ENCODE assay signal across 28 mouse cellular contexts in genomic region chr15:100202431-100203015, GRCm38 (mm10). TPM values are rescaled to one million over a fixed set of nuclear protein-coding genes. Genes with fewer than 3 reads are reported as not detected.
A peak's percentile ranks its signal among the peaks of the same experiment; 100 is the strongest.
DNase-seq lines count a peak whose midpoint lies in the region; ATAC-seq and TF ChIP-seq lines count a peak whose summit lies in the region.
"Had no signal": no experiment of that assay in that cellular context is flagged by ENCODE, and none has a peak within 500 bp of the region (broad histone marks: within the 10 kb centered on the region; RNA-seq: fewer than 3 reads in every experiment).

No protein-coding gene starts in this region.

- H3K4me3 ChIP-seq in heart, adult 2 months: no peak overlapping the region
- H3K4me3 ChIP-seq in heart, embryonic 15.5 days: peak overlapping the region; percentile 3; the same call in 1 of the 2 replicates
- H3K4me3 ChIP-seq: embryonic facial prominence, embryonic 13.5 days; erythroblast, embryonic 14.5 days; hindbrain, embryonic 10.5 days; intestine, embryonic 15.5 days had no signal

- no peaks in the 10 kb centered on the region for H3K27me3 ChIP-seq in heart, adult 2 months (ENCODE audit: control insufficient read depth, insufficient read depth, low read length)
- H3K27me3 ChIP-seq in heart, embryonic 15.5 days: no peaks in the 10 kb centered on the region
- H3K27me3 ChIP-seq: CH12.LX; embryonic facial prominence, embryonic 13.5 days; intestine, embryonic 15.5 days; Patski had no signal

- TF ChIP-seq EP300 in heart, adult 2 months (IDR thresholded peaks at IDR 0.05; ENCODE audit: insufficient read depth, low read depth, low read length): no peak

- TF ChIP-seq CTCF in heart, adult 2 months (IDR thresholded peaks at IDR 0.05): no peak

- ATAC-seq in heart, embryonic 15.5 days (replicated peaks; ENCODE audit: insufficient number of reproducible peaks, insufficient read depth, low FRiP score, low read depth): no peak
- ATAC-seq: forebrain, embryonic 14.5 days; hindbrain, embryonic 16.5 days; intestine, embryonic 15.5 days; Patski had no signal

- H3K36me3 ChIP-seq in heart, adult 2 months (ENCODE audit: control insufficient read depth, insufficient read depth, low read length): peaks cover 6% of the 10 kb centered on the region; the same call in 1 of the 2 replicates
- H3K36me3 ChIP-seq in heart, embryonic 15.5 days: peaks cover 44% of the 10 kb centered on the region

- H3K4me1 ChIP-seq in heart, adult 2 months (ENCODE audit: control insufficient read depth, insufficient read depth, low read length): peaks cover 10% of the 10 kb centered on the region
- peaks cover 49% of the 10 kb centered on the region for H3K4me1 ChIP-seq in heart, embryonic 15.5 days (replicated peaks)
- H3K4me1 ChIP-seq: embryonic facial prominence, embryonic 13.5 days; hindbrain, embryonic 10.5 days; intestine, embryonic 15.5 days had no signal

- WGBS in heart, adult 2 months: 57% methylated on average over 4 of the region's 4 CpGs
- 39% methylated on average over 4 of the region's 4 CpGs for WGBS in heart, embryonic 15.5 days

- no peaks in the 10 kb centered on the region for H3K9me3 ChIP-seq in heart, embryonic 15.5 days (replicated peaks)
- H3K9me3 ChIP-seq: embryonic facial prominence, embryonic 13.5 days; G1E; hindbrain, embryonic 10.5 days; intestine, embryonic 15.5 days had no signal

- no peak for TF ChIP-seq POLR2A in heart, adult 2 months (IDR thresholded peaks at IDR 0.05; ENCODE audit: insufficient read depth, low read depth, low read length)

- no peak for DNase-seq in heart, adult 2 months
- no peak for DNase-seq in heart, adult 11 months
- no peak for DNase-seq in heart, postnatal 36 days
- peak; percentile 34 for DNase-seq in right cerebral cortex, adult 18-20 months
- DNase-seq in right cerebral cortex, postnatal 4 days: no peak
- DNase-seq in spleen, postnatal 4 days (ENCODE audit: low spot score in 2 of 2): no peak
- DNase-seq: adrenal gland, postnatal 36 days; B cell, adult 2 months; cerebellum, adult 11-12 months; embryo, embryonic 11 days; gastrocnemius, postnatal 36 days; kidney, adult 8-10 months; kidney, postnatal 14 days; layer of hippocampus, postnatal 36 days; lung, postnatal 4 days; midbrain, embryonic 14.5 days; thymus, adult 18-20 months; thymus, postnatal 36 days had no signal

- peak overlapping the region; percentile 44 for H3K4me2 ChIP-seq in heart, embryonic 15.5 days
- H3K4me2 ChIP-seq: embryonic facial prominence, embryonic 13.5 days; intestine, embryonic 15.5 days had no signal

- no peaks in the 10 kb centered on the region for H3K79me2 ChIP-seq in heart, adult 2 months (replicated peaks; ENCODE audit: control insufficient read depth, insufficient read depth, low read length)

- peak overlapping the region; percentile 48 for H3K9ac ChIP-seq in heart, adult 2 months (ENCODE audit: low read depth, low read length)
- H3K9ac ChIP-seq in heart, embryonic 15.5 days: no peak overlapping the region
- H3K9ac ChIP-seq: embryonic facial prominence, embryonic 13.5 days; intestine, embryonic 15.5 days had no signal

- intact Hi-C loops in heart, adult 2 months (cut with DNase I): no loop called here
- intact Hi-C loops in heart, postnatal 36 days (cut with DNase I): no loop called here

- peak overlapping the region; percentile 40 for H3K27ac ChIP-seq in heart, adult 2 months
- peak overlapping the region; percentile 94 for H3K27ac ChIP-seq in heart, embryonic 15.5 days
- H3K27ac ChIP-seq: embryonic facial prominence, embryonic 13.5 days; hindbrain, embryonic 10.5 days; intestine, embryonic 15.5 days had no signal

RNA-seq across cellular contexts. Expression of gene Atf1, which starts 25.1 kb away (rescaled TPM):
- 10 to 100 TPM; 50.7 to 53.9 TPM for total RNA-seq in heart, adult 2 months (2021)
- polyA plus RNA-seq in heart, adult 2 months (2012; rRNA removed): 54.2 and 59.7 TPM in 2 replicates
- 37.9 and 39.2 TPM in 2 replicates for polyA plus RNA-seq in heart, embryonic 15.5 days (2015; fragmentation: Nextera tagmentation; extraction: Ambion mirVana)
- 10 to 100 TPM; 40.5 to 53.9 TPM for total RNA-seq in heart, postnatal 36 days (2021)
